Mouse (Mus musculus): ENCODE data around the gene Calhm6. TPM values are rescaled to one million over a fixed set of nuclear protein-coding genes. Genes with fewer than 3 reads are reported as not detected.
A peak's percentile ranks its signal among the peaks of the same experiment; 100 is the strongest.

Calhm6 gene
- polyA plus RNA-seq, 1 experiment = 20.6 TPM

GRCm38 (mm10) chr10:34111964-34112738, 15.6 kb downstream of the Calhm6 start:
- TF ChIP-seq POLR2A (IDR thresholded peaks at IDR 0.05; ENCODE audit: borderline replicate concordance, low read depth, low read length) = no peak
- Histone ChIP-seq H3K4me3 (ENCODE audit: insufficient read depth, low read length) (no peak overlapping the region), H3K4me1 (ENCODE audit: control insufficient read depth, insufficient read depth, low read length) (peaks cover 14% of the 10 kb centered on the region), H3K27ac (ENCODE audit: insufficient read depth, low read depth, low read length) (no peak overlapping the region)

DNA sequence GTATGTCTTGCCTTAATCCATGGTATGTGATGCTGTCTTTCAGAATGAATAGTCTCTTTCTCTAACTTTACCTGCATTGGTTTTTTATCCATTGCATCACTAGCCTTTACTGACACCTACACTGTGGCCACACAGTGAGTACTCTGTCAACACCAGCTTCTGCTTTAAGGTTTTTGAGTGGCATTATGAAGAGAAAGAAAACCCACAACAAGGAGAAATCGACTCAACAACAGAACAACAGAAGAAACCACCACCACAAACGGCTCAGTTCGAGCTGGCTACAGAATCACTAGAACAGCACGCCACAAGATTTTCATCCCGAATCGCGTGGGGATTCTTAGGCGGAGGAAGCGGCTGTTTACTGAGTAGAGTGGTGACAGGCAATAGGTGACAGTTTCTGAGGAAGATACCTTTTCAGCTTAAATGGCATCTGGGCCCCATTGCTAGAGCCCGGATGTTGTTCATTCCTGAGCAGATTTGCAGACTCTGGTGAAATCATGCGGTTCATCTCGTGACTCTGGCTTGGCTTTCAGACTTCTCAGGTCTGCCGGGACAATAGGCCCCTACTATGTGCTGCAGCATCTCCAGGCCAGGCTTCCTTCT, 16.8 kb downstream of the Calhm6 start:
- H3K4me1 ChIP-seq (ENCODE audit: control insufficient read depth, insufficient read depth, low read length) = peaks cover 16% of the 10 kb centered on the region
- TF ChIP-seq POLR2A (IDR thresholded peaks at IDR 0.05; ENCODE audit: borderline replicate concordance, low read depth, low read length) (no peak), CTCF (IDR thresholded peaks at IDR 0.05; ENCODE audit: low read depth, low read length) (no peak)
- no peak overlapping the region for H3K4me3 ChIP-seq (ENCODE audit: insufficient read depth, low read length)
- no peak overlapping the region for H3K27ac ChIP-seq (ENCODE audit: insufficient read depth, low read depth, low read length)

DNA sequence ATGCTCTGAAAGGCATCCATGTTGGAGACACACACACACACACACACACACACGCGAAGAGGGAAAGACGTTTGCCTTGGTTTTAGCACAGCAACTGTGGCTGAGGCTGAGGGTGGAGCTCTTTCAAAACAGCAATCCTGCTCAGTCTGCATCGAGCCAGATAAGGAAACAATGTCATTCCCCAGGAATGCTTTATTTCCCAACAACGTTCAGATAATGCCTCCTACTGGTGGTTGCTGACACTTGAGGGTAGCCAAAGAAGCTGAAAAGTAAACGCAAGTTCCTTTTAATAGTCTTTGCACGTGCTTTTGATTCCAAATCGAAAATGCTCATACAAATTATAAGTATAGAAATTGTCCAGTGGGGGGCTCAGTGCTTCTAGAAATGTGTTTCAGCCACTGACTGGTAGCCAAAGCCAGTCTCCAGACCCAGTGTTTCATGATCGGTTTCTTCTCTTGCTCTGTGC, 31.3 kb downstream of the Calhm6 start, which contains the start of gene Calhm5:
TSS of gene Calhm5 (minus strand) at position 102 of the 466 bp plus-strand sequence.
- H3K4me1 ChIP-seq (ENCODE audit: control insufficient read depth, insufficient read depth, low read length) = peaks cover 9% of the 10 kb centered on the region
- H3K4me3 ChIP-seq (ENCODE audit: insufficient read depth, low read length) = peak within 1 kb of the TSS; percentile 27; the same call in 1 of the 2 replicates
- TF ChIP-seq CTCF (IDR thresholded peaks at IDR 0.05; ENCODE audit: low read depth, low read length) = no peak
- no peak for TF ChIP-seq POLR2A (IDR thresholded peaks at IDR 0.05; ENCODE audit: borderline replicate concordance, low read depth, low read length)
- H3K27ac ChIP-seq (ENCODE audit: insufficient read depth, low read depth, low read length) = no peak within 1 kb of the TSS

DNA sequence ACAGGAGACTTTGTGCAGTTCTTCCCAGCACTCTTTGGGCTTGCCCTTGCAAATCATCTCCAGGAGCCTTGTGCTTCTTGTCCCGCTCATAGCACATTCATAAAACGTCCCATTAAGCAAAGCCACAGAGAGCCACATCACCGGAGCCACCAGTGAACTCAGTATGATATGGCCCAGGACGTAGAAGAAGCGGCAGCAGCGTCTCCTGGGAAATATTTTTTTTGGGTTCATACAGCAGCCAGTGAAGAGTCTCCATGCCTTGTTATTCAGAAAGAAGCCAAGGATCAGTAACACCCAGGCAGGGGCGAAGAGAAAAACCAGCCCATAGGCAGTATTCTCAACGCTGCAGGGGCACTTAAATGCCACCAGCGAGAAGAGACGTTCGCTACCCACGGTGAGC, 31.8 kb downstream of the Calhm6 start:
- TF ChIP-seq CTCF (IDR thresholded peaks at IDR 0.05; ENCODE audit: low read depth, low read length) (no peak), POLR2A (IDR thresholded peaks at IDR 0.05; ENCODE audit: borderline replicate concordance, low read depth, low read length) (no peak)
- Histone ChIP-seq H3K4me3 (ENCODE audit: insufficient read depth, low read length) (peak overlapping the region; percentile 27; the same call in 1 of the 2 replicates), H3K27ac (ENCODE audit: insufficient read depth, low read depth, low read length) (no peak overlapping the region), H3K4me1 (ENCODE audit: control insufficient read depth, insufficient read depth, low read length) (peaks cover 9% of the 10 kb centered on the region)

DNA sequence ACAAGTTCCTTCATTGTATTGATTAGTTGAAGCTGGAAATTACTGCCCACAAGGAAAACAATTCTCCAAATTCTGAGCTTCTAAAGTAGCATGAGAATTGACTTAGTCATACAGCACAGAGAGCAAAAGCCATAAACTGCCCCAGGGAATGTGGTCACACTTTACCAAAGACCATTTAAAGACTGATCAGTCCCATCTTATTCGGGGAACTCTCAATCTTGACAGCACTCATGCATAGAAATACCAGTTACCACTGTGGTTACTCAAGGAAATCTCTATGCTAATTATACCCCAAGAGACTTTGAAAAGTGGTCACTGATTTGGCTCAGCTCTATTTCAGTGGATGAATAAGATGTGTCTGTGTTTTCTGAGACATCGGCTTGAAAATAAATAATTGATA, 32.6 kb downstream of the Calhm6 start:
- TF ChIP-seq POLR2A (IDR thresholded peaks at IDR 0.05; ENCODE audit: borderline replicate concordance, low read depth, low read length) = no peak
- H3K27ac ChIP-seq (ENCODE audit: insufficient read depth, low read depth, low read length) = no peak overlapping the region
- no peak overlapping the region for H3K4me3 ChIP-seq (ENCODE audit: insufficient read depth, low read length)
- H3K4me1 ChIP-seq (ENCODE audit: control insufficient read depth, insufficient read depth, low read length) = peaks cover 9% of the 10 kb centered on the region

DNA sequence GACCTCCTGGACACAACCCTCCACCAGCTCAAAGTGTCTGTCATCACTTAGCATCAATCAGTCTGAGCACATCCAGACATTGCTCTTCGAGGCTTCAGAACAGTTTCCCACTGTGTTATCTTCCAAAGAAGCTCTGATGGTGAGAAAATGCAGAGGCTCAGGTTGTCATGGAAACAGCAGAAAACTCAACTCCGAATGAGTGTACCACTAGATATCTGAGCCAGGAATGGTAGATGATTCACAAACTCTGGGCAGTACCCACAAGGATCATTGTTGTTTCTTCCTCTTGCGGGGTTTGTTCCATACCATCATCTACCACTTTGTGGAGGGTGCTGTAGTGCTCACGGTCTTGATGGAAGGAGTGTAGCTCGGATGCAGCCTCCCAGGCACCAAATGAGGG, 35.9 kb downstream of the Calhm6 start:
- TF ChIP-seq POLR2A (IDR thresholded peaks at IDR 0.05; ENCODE audit: borderline replicate concordance, low read depth, low read length) (no peak), CTCF (IDR thresholded peaks at IDR 0.05; ENCODE audit: low read depth, low read length) (no peak)
- H3K27ac ChIP-seq (ENCODE audit: insufficient read depth, low read depth, low read length) = no peak overlapping the region
- H3K4me1 ChIP-seq (ENCODE audit: control insufficient read depth, insufficient read depth, low read length) = peaks cover 12% of the 10 kb centered on the region
- no peak overlapping the region for H3K4me3 ChIP-seq (ENCODE audit: insufficient read depth, low read length)

DNA sequence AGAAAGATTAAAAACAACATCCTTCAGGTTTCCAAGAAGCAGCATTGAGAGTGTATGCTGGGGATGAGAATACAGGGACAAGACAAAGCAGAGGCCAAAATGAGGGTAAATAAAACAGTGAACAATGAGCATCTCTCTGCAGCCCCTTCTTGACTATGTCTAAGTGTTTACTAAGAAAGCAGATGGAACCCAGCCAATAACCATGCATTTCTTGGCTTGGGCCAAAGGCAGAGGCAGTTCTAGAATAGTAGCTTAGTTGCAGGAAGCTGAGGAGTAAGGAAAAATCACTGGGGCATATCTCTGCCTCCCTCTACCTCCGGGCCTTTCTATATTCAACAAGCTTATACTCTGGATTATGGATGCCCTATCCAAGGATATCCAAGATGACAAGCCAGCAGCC, 37.3 kb downstream of the Calhm6 start:
- H3K4me3 ChIP-seq (ENCODE audit: insufficient read depth, low read length) = no peak overlapping the region
- TF ChIP-seq CTCF (IDR thresholded peaks at IDR 0.05; ENCODE audit: low read depth, low read length) = no peak
- TF ChIP-seq POLR2A (IDR thresholded peaks at IDR 0.05; ENCODE audit: borderline replicate concordance, low read depth, low read length) = no peak
- H3K4me1 ChIP-seq (ENCODE audit: control insufficient read depth, insufficient read depth, low read length) = peaks cover 4% of the 10 kb centered on the region
- no peak overlapping the region for H3K27ac ChIP-seq (ENCODE audit: insufficient read depth, low read depth, low read length)

DNA sequence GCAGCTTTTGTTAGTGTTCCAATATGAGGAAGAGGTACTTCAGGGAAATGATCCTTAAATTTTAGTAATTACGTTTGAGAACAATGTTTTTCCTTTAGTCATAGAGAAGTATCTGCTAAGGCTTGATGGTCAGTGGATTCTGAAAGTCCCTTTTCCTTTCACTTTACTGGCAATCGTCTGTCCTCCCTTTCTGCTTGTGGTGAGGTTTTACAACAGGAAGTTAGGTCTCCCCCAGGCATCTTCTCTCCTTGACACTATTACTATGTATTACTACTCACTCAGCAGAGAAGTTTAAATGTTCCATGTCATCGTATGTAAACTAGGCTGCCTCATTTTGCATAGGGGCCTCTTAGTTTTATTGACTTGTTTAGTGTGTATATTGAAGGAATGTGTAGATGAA, 38.3 kb downstream of the Calhm6 start:
- TF ChIP-seq CTCF (IDR thresholded peaks at IDR 0.05; ENCODE audit: low read depth, low read length) (no peak), POLR2A (IDR thresholded peaks at IDR 0.05; ENCODE audit: borderline replicate concordance, low read depth, low read length) (no peak)

GRCm38 (mm10) chr10:34088515-34088914, 39.3 kb downstream of the Calhm6 start:
- Histone ChIP-seq H3K27ac (ENCODE audit: insufficient read depth, low read depth, low read length) (no peak overlapping the region), H3K4me1 (ENCODE audit: control insufficient read depth, insufficient read depth, low read length) (peaks cover 4% of the 10 kb centered on the region), H3K4me3 (ENCODE audit: insufficient read depth, low read length) (no peak overlapping the region)
- TF ChIP-seq POLR2A (IDR thresholded peaks at IDR 0.05; ENCODE audit: borderline replicate concordance, low read depth, low read length) = no peak
- TF ChIP-seq CTCF (IDR thresholded peaks at IDR 0.05; ENCODE audit: low read depth, low read length) = no peak

More for the DNA sequence above, 38.3 kb downstream of the Calhm6 start:
- H3K27ac ChIP-seq (ENCODE audit: insufficient read depth, low read depth, low read length) = no peak overlapping the region
- H3K4me1 ChIP-seq (ENCODE audit: control insufficient read depth, insufficient read depth, low read length) = peaks cover 4% of the 10 kb centered on the region
- H3K4me3 ChIP-seq (ENCODE audit: insufficient read depth, low read length) = no peak overlapping the region

- Histone ChIP-seq H3K4me1 (ENCODE audit: control insufficient read depth, insufficient read depth, low read length) (peaks cover 4% of the 10 kb centered on the region), H3K4me3 (ENCODE audit: insufficient read depth, low read length) (no peak overlapping the region), H3K27ac (ENCODE audit: insufficient read depth, low read depth, low read length) (no peak overlapping the region)
- TF ChIP-seq CTCF (IDR thresholded peaks at IDR 0.05; ENCODE audit: low read depth, low read length) = no peak
- TF ChIP-seq POLR2A (IDR thresholded peaks at IDR 0.05; ENCODE audit: borderline replicate concordance, low read depth, low read length) = no peak
These were observed 41.3 kb downstream of the Calhm6 start for GRCm38 (mm10) chr10:34086514-34086913.

Other genes with a start within 250 kb of the Calhm6 start
- not detected in 2 replicates for gene Rsph4a, start 222.9 kb downstream of the Calhm6 start, polyA plus RNA-seq (2012; ENCODE audit: insufficient read depth, insufficient read length, missing spikeins)
- gene Zup1, start 176.7 kb downstream of the Calhm6 start, polyA plus RNA-seq (2012; ENCODE audit: insufficient read depth, insufficient read length, missing spikeins) = 44.5 and 50.8 TPM in 2 replicates
- gene Rwdd1, start 108.4 kb downstream of the Calhm6 start, polyA plus RNA-seq (2012; ENCODE audit: insufficient read depth, insufficient read length, missing spikeins) = 50.9 and 55.8 TPM in 2 replicates
- not detected in 2 replicates for gene Trappc3l, start 90.4 kb downstream of the Calhm6 start, polyA plus RNA-seq (2012; ENCODE audit: insufficient read depth, insufficient read length, missing spikeins)
- gene Calhm4, start 83.7 kb downstream of the Calhm6 start, polyA plus RNA-seq (2012; ENCODE audit: insufficient read depth, insufficient read length, missing spikeins) = not detected in 2 replicates
- gene Calhm5, start 31.5 kb downstream of the Calhm6 start, polyA plus RNA-seq (2012; ENCODE audit: insufficient read depth, insufficient read length, missing spikeins) = not detected in 2 replicates
- gene Dse, start 79.7 kb upstream of the Calhm6 start, polyA plus RNA-seq (2012; ENCODE audit: insufficient read depth, insufficient read length, missing spikeins) = 91.2 and 104 TPM in 2 replicates
- gene Tspyl1, start 154.2 kb upstream of the Calhm6 start, polyA plus RNA-seq (2012; ENCODE audit: insufficient read depth, insufficient read length, missing spikeins) = 74.2 and 74.4 TPM in 2 replicates
- 8.2 and 10.6 TPM in 2 replicates for gene Tspyl4, start 169.5 kb upstream of the Calhm6 start, polyA plus RNA-seq (2012; ENCODE audit: insufficient read depth, insufficient read length, missing spikeins)

All from bone marrow macrophage, adult 2 months (primary cell).